Mouse (Mus musculus) gastrocnemius, postnatal 14 days (tissue): Measurements from ENCODE around the gene Shb. TPM values are rescaled to one million over a fixed set of nuclear protein-coding genes. Genes with fewer than 3 reads are reported as not detected.

Source experiments
- DNase-seq: peaks from one replicate; pipeline ENCODE4 v3.0.0; 2021; ENCODE audit warnings: mixed read lengths
- intact Hi-C: fragments of 180-260 bp; cut with DNase I; formaldehyde crosslinking; loops from one replicate; pipeline ENCODE4 v1.15.1; 2025; ENCODE audit warnings: low total_unique reads
- total RNA-seq, 2 experiments: library from RNA; stranded (reverse); gene quantifications; 2 replicates each; pipeline ENCODE4 v1.2.3; 2021

The Shb gene
- total RNA-seq, 2 experiments from 2014 or later, result 6.7 to 7.8 TPM

DNA sequence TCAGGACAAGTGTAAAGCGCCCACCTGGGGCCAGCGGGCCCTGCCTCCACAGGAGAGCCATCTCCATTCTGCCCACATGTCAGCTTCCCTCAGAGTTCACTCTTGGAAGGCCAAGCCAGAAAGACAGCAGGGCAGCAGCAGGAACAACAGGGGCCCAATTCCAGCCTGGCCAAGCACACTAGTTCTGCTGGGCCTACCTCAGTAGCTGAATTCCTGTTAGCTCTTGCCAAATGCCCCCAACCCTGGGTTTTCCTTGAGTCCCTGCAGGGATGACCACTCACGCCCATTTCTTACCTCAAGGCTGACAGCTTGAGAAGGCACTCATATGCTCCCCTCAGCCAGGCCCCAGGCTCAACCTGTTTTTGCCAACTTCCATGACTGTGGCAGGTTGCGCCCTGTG is 22.9 kb downstream of the Shb start:
- intact Hi-C loops, result no loop called here
- DNase-seq, result no peak

DNA sequence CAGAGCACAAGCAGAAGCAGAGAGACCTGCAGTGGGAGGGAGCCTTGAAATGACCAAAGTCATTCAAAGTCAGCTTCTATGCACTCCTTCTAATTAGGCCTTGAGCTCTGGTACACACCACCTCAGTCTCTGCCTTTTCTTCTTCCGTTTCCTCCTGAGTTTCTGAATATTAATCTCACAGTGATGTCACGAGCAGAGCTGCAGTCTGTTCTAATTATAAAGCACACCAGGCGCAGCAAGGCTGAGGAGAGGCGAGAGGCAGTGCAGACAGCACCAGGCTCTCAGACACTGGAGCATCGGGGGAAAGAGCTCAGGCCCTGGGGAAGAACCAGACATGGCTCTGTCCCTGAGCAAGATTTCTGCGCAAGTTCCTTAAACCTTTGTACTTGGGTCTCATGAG is 23.8 kb downstream of the Shb start:
- intact Hi-C loops, result no loop called here
- DNase-seq, result no peak

DNA sequence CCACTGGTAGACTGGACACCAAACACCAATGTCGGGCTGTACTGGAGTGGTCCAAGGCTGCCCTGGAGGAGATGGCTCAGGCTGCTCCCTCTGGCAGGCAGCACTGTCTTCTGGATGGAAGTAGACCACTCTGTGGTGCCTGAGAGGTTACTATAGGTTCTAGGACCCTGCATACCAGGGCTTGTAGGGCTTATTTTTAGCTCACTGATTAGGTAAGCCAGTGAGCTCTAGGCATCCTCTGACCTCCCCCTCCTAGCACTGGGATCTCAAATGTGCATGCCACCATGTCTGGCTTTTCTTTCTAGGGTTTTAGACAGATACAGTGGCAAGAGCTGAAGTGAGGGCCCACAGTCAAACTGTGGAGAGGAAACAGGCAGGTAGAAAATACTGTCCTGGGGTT is 24.8 kb downstream of the Shb start:
- intact Hi-C loops, result no loop called here
- no peak for DNase-seq

DNA sequence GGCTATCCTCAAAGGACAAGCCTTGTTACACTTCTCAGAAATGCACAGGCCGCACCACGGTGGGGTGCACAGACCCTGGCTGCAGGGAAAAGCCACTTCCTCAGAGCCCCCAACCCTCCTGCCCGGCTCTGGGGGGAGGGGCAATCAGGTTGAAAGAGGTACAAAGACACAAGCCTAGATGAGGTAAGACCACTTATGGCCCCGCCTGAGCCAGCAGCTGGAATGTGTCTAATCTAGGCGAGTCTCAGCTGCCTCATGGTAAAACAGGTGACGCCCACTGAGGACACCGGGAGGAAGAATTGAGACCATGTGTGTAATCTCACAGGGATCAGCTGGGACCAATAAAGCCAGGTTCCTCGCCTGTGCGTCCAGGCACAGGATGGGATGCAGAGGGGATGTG is 25.2 kb downstream of the Shb start:
- intact Hi-C loops, result no loop called here
- DNase-seq, result no peak

DNA sequence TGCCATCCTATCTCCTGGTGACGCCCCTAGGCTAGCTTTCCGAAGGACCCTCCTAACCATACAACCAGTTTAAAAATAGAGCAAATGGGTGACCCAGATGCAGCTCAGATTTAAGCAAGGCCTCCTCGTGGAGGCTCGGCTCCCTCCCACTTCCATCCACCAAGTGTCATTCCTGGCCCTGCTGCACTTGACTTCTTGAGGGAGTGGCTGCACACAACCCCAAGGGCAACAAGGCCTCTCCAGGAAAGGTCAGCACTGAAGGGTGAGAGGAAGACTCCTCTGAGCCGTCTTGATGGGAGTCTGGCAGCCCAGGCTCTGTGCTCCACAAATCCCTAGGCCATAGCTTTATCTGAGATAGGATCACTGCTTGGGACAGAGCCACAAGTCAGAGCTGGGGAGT is 25.7 kb downstream of the Shb start:
- no peak for DNase-seq
- intact Hi-C loops, result no loop called here

DNA sequence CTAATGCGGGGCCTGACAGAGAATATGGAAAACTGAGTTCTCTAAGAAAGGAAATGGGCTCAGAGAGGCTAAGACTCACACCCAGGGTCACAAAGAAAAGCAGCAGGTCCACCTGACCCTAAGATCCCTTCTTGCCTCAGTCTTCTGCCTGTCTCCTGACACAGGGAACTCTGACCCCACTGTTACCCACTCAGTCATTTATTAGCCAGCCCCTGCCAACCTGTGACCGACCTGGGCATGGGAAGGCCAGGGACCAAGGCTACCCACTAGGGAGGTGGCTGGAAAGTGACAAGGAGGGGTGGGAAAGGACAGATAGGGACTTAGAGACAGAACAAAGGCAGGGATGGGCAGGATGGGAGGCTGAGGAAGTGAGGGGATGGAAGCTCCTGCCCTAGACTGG is 26.6 kb downstream of the Shb start:
- DNase-seq, result no peak
- intact Hi-C loops, result no loop called here

DNA sequence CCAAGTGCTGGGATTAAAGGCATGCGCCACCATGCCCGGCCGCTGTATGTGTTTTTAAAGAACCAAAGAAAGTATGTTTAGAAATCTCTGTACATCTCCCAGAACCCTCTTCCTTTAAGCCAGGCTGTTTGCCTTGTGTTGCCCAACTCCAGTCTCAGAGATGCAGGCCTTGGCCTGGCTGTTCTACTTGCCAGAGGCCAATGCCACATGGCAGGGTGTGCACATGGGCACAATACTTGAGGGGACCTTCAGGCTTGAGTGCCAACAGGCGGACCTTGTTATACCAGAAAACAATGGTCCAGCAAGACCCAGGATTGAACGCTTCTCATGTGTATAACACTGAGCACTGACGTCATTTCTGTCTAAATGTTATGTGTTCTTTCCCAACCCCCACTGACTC is 27.1 kb downstream of the Shb start:
- intact Hi-C loops, result no loop called here
- DNase-seq, result no peak

DNA sequence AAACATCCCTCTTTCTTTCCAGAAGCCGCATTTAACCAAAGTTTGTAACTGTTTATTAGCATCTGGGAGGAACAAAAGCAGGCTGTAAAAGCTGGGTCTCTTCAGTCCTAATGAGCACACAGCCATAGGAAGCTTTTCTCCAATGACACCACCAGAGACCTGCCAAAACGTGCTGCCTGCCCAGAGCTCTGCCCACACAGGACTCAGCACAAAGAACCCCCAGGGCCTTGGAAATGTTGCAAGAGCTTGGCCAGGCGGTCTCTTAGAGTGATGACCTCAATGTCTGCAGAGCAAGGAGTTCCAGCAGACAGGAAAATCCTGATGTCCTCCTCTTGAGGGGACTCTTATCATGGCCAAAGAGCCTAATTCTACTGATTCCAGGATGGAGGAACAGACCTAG is 28.5 kb downstream of the Shb start:
- DNase-seq, result peak; percentile 53
- intact Hi-C loops, result no loop called here

DNA sequence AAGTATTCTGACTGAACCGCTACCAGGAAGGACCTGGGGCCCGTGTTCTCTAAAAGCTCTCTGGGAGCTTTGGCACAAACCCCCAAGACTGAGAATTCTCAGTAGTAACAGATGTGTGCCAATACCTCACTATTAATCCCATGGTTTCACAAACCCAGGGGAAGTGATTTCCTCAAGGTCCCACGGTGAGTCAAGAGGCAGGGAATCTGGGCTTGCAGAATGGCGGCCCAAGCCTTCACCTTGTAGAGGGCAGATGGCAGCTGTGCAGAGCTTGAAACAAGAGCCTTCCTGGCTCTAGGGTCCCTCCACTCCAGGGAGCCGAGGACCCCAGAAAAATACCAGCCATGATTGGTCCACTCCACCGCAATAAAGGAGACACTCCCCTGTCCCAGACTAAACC is 28.9 kb downstream of the Shb start:
- intact Hi-C loops, result no loop called here
- DNase-seq, result no peak

DNA sequence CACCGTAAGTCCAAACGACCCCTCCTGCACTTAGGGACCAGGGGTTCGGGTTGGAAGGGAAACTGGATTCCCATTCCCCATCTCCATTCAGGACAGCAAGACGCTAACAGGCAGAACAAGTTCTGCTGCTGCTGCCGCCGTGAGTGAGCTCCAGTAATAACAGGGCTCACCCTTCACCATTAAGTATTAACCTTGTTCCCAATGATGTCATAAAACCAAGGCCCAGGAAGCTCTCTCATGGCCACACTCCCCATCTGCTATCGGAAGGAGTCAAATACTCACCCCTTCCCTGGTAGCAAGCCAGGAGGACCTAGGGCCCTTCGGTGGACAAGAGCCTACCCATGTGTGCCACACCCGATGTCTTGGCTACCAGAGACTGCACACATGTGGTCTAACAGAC is 30.3 kb downstream of the Shb start:
- intact Hi-C loops, result no loop called here
- no peak for DNase-seq

DNA sequence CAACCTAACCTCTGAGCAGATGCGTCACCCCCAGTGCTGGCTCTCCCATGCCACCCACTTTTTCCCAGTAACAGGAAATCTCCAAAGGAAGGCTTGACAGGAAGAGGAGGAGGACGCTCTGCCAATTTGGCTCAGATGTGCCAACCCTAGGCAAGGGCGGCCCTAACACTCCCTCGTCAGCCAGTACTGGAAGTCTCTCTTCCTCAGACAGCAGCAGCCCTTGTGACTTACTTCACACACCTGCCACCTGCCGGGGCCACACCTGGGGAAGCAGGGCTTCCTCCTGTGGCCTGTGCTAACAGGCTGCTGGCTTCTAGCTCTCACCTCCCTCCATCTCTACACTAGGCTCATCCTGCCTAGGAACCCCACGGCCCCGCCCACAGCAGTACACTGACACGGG is 31.9 kb downstream of the Shb start:
- intact Hi-C loops, result no loop called here
- no peak for DNase-seq

DNA sequence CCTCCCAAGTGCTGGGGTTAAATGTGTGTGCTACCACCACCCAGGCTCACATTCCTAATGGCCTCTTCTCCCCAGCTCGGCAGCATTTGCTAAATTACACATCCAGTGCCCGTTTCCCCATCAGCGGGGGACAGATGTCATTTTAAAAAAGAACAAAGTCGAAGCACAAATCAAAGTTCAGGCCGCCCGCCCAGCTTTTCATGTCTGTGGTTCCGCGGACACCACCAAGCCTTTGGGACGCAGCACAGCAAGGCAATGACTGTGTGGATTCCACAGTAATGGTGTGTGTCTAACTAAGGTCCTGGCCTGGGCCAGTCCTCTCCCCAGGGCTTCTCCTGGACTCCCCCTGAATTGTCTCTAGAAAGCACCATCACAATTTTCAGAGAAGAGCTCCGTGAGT is 32.7 kb downstream of the Shb start:
- intact Hi-C loops, result no loop called here

DNA sequence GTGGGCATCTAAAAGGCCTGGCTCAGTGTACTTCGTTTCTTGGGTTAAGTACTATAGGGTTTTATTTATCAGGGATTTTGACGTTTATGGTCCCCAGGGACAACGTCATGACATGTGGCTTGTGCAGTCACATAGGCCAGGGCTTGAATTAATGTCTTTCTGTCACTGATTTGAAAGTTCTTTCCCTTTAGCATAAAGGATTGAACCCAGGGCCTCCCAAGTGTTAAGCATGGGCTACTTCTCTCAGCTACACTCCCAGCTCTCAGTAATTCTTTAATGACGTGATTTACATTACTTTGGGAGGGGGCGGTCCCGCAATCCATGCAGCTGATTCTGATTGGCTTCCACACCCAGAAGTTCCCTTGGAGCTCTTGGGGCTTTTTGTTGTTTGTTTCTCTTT is 33.2 kb downstream of the Shb start:
- intact Hi-C loops, result no loop called here
- no peak for DNase-seq

More for the DNA sequence above, 32.7 kb downstream of the Shb start:
- DNase-seq, result no peak

DNA sequence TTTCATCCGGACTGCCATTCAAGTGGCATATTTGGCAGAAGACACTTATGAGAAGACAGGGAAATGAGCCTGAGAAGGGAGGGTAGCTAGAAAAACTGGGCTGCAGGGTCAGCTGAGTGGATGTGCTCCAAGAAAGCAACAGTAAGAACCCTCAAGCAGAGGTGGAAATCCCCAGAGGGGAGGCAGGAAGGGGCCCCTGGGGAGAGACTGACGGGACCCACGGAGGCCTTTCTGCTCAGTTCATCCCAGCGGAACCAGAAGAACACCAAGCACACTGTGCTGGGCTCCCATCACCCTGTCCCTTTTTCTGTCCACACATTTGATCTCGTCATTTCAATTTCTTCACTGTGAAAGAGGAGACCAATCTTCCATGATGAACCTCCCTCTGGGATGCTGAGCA is 33.9 kb downstream of the Shb start:
- intact Hi-C loops, result no loop called here

DNA sequence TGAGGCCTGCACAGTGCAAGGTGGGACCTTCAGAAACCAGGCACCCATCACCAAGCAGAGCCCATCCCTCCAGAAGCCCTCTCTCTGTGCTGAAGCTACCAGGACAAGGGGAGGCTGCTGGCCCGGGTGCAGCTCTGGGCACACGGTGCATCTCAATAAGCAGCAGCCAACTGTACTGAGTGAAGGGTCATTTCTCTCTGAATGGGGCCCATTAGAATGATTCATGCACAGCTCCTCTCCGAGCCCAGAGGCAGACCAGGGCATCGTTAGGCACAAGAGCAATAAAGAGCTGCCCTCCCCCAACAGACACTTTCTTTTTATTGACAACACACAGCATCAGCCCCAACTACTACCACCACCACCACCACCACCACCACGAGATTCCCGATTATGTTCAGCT is 35.0 kb downstream of the Shb start:
- DNase-seq, result no peak

More for the DNA sequence above, 33.9 kb downstream of the Shb start:
- no peak for DNase-seq

DNA sequence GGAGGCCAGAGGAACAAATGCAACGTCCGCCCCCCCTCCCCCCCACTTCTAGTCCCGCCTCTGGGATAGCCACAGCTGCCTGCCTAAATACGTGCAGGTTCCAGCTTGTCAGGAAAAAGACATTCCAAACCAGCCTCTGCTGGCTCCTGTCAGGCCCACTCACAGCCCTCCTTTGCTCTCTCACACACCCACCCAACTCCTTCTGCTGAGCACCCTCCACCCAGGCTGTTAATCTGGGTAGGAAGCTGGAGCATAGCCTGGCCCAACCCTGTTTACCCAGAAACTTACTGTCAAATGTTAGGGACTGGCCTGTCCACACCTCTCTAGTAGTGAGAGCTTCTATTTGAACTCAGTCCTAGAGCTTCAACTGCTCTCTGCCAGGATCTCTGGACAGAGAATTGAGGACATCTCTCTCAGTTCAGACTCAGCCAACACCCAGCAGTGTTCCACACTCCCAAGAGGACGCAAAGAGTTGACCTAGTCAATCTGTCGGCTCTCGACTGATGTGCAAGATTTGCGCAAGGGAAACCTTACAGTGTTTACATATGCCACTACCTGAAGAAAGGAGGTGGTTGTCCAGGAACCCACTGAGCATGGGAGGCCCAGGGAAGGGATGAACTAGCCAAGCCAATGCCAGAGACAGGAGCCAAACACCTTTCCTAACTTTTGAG is 36.6 kb downstream of the Shb start:
- intact Hi-C loops, result no loop called here
- no peak for DNase-seq

More for the DNA sequence above, 35.0 kb downstream of the Shb start:
- intact Hi-C loops, result no loop called here

DNA sequence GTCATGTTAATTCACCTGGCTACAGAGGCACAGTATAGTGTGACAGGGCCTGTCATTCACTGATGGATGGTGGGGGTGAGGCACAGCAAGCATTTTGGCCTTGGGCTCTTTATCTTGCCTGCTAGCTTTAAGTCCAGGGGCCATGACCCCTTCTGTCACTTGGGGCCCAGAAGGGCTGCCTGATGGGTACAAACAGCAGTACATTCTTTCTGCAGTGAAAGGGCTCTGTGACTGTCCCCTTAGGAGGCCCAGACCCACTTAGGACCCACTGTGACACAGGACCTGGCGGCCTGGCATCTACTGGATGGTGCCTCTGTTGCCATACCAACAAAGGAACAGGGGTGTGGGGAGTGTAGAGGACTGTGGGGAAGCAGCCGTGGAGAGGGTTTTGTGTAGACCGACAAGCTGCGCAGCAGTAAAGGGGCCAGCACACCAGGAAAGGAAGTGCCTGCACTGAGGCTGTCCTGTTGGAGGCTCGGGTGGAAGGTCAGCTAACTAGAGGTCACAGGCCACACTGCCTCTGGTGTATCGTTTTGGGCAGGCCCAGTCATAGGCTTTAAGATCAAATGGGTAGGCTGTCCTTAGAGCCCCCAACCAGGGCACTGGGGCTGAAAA is 38.4 kb downstream of the Shb start:
- intact Hi-C loops, result no loop called here
- no peak for DNase-seq

DNA sequence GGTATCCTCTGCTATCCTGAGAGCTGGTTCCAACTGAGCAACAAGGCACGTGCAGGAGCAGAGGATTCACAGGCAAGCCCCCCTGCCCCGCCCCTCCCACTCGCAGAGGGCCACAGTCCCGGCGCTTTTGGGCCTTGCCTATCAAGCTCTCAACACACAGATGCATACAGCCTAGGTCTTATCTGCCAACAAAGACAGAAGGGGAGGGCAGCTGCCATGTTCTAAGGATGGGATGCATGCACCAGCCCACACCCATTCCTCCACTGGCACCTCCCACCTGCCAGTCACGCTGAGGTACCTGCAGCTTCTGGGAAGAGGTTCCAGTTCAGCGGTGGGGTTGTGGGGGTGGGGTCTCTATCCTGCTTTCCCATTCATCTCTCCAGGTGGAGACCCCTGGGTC is 39.2 kb downstream of the Shb start:
- intact Hi-C loops, result no loop called here
- no peak for DNase-seq

DNA sequence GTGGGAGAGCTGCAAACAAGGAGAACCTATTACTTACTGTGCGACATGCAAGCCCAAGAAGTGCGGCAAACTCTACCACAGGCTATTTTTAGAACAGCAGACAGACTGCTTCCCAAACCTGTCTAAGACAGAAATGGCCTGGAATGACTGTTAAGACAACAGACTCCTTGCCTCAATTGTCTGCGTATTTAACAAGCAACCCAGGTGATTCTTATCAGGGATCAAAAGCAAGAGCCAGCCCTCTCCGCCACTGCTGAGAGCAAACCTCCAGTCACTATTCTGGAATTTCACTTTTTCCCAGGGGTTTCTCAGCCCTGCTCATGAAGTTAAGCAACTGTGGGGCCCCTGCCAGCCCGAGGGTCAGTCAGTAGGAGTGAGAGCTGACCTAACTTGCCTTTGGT is 39.6 kb downstream of the Shb start:
- intact Hi-C loops, result no loop called here
- DNase-seq, result peak; percentile 57

DNA sequence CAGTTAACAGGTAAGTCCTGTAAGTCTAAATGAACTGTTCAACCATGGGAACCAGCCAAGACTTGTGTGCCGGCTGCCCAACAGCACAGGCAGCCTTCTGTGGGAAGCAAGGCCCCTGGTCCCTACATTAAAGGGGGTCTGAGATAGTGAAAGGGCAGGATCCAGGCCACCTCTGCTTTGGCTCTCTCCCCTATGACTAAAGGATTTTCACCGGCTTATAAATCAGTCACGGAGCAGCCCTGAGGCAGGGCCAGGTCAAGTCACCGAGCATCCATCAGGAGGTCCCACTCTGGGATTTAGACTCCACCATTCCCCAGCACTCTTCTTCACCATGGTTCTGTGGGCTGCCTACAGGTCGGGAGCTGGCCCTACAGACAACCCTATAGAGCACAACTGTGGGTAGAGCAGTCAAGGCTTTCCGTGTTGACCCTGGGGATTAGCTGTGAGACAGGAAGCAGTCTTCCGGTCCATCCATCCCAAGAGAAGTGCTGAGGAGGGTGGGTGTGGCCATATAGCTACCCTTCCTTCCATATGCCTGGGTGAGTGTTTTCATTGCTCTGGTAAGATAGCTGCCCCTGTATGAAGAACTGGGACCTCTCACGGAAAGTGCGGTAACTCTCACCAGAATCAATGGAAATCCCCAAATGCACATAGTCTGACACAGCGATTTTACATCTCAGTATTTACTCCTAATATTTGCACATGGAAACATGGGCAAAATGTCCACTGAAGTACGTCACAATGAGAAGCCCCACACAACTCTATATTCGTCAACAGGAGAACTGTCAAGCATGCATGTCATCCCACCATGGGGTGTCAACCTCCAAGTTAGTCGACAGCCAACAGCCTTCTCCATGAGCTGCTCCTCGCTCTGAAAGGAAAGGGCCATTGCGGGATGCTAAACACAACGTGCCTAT is 40.3 kb downstream of the Shb start:
- DNase-seq, result no peak
- intact Hi-C loops, result no loop called here
